Mouse (Mus musculus): ENCODE results near the gene Epha2.

The Epha2 gene

GRCm38 (mm10) chr4:141301116-141301553, at the start of gene Epha2:
TSS of gene Epha2 (plus strand) at chr4:141301240.
- peak; percentile 90 for DNase-seq (ENCODE audit: low read depth, low spot score)

DNA sequence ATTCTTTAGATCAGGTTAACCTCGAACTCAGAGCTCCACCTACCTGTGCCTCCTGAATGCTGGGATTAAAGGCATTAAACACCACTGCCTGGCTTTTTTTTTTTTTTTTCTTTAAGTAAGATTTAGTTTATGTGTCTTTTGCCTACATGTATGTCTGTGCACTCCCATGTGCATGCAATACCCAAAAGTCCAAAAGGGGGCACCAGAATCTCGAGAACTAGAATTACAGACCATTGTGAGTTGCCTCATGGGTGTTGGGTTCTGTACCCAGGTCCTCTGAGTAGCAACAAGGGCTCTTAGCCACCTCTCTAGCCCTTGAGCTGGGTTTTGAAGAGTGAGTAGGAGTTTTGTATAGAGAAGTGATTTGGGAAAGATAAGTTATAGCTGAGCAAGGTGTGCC, 48.4 kb upstream of the Epha2 start:
- no peak for DNase-seq (ENCODE audit: low read depth, low spot score)

DNA sequence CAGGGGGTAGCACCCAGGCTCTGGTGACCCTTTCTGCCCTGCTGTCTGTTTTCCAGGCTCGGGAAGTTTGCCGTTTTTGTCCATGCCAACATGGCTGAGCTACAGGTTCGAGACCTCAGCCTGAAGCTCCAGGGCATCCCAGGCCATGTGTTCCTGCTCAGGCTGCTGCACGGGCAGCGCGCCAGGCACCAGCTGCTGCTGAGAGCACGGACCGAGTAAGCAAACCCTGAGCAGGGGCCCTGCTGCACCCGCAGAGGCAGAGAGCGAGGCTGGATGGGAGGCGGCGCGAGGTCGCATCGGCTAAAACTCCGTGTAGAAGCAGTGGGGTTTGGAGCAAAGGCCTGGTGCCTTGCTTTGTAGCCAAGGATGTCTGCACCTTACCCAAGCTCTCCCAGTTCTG, 46.8 kb upstream of the Epha2 start:
- no peak for DNase-seq (ENCODE audit: low read depth, low spot score)

DNA sequence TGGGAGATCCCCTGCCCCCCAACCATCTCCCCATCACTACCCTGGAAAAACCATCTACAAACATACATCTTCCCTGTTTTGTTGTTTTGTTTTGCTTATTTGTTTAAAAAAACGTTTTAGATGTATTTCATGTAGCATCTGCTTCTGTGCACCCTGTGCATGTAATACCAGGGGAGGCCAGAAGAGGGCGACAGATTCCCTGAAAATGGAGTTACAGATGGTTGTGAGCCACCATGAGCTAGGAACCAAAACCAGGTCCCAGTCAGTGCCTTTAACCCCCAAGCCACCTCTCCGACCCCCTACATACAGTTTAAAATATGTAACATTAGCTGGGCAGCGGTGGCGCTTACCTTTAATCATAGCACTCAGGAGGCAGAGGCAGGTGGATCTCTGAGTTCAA, 43.6 kb upstream of the Epha2 start:
- no peak for DNase-seq (ENCODE audit: low read depth, low spot score)

DNA sequence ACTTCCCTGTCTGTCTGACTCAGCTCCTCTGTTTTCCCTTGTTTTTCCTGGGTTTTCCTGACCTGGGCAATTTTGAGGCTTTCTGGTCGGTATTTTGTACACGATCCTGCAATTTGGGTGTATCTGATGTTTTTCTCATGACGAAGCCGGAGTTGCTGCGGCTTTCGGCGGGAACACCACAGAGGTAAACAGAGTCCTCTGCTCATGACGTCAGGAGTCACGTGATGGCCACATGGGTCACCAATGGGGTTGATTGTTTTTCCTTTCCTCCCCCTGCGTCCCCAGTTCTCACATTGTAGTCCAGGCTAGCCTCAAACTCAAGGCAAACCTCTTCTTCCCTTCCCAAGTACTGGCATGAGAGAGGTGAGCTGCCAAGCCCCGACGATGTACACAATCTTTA, 41.6 kb upstream of the Epha2 start:
- no peak for DNase-seq (ENCODE audit: low read depth, low spot score)

DNA sequence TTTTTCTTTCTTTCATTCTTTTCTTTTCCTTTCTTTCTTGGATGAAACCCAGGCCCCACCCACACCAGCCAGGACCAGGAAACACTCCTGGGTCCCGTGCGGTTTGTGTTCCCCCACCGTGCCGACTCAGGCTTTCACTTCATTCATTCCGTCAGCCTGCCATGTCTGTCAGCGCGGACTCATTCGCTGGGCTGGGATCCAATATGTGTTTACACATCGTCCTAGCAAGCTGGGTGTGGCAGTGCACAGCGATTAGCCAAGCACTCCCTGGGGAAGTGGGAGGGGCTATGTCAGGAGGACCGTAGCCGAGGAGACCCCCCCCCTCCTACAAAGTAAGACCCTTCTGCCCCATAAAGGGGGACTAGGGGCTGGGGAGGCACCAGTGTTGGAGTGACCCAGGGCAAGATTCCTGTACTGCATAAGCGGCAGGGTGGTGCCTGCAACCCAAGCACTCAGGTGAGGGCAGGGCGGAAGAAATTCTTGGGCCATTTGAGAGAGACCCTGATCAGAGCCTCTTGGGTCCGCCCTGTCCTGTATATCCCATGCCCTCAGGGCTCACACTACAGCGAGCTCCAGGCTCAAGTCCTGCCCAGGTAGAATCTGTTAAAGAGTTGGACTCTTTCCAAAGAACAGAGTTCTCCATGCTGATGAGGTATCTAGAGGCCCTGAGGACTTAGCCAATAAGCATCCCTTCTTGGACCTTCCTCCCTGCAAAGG, 40.9 kb upstream of the Epha2 start:
- DNase-seq (ENCODE audit: low read depth, low spot score) = no peak

DNA sequence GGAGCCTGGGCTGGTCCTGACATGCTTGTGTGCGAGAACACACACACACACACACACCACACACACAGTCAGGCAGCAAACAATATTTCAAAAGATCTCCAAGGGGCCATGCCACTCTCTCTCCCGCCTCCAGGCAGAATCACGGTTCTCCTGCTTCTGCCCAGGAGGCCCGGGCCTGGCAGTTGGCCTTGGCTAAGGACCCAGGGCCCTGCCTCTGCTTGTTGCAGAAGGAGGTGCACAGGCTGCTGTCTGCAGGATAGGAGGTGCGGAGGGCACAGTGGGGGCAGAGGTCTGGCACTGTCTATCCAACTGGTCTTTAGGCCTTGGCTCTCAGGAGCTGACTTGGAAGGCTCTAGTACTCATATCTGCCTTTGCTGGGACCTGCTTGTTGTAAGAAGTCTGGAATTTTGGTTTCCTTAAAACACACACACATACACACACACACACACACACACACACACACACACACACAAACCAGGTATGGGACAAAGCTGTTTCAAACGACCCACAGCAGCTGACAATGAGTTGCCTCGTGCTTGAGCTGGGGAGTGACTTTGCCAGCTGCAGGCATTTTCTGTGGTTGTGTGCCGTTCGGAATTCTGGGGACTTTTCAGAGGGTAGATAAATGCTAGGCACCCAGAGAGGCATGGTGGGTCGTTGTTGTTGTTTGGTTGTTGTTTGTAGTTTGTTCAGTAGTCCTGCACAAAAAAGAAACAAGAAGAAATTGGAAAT, 38.0 kb upstream of the Epha2 start:
- no peak for DNase-seq (ENCODE audit: low read depth, low spot score)

DNA sequence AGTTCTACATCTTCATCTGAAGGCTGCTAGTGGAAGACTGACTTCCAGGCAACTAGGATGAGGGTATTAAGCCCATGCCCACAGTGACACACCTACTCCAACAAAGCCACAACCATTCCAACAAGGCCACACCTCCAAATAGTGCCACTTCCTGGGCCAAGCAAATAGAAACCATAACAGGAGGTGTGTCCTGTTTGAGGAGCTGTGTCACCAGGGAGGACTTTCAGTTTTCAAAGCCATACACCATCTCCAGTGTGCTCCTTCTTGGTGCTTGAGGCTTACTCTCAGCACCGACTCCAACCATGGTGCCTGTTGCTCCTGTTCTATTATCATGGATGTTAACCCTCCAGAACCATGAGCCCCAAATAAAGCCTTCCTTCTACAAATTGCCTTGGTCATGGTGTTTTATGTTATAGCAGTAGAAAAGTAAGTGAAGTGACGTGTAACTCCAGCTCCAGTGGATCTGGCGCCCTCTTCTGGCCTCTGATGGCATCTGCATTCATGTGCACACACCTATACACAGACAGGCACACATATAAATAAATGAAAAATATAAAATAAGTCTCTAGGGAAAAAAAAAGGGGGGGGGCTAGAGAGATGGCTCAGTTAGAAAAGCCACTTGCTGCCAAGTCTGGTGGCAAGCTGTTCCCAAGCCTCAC, 34.9 kb upstream of the Epha2 start:
- DNase-seq (ENCODE audit: low read depth, low spot score) = no peak

GRCm38 (mm10) chr4:141267250-141267649, 33.8 kb upstream of the Epha2 start:
- no peak for DNase-seq (ENCODE audit: low read depth, low spot score)

DNA sequence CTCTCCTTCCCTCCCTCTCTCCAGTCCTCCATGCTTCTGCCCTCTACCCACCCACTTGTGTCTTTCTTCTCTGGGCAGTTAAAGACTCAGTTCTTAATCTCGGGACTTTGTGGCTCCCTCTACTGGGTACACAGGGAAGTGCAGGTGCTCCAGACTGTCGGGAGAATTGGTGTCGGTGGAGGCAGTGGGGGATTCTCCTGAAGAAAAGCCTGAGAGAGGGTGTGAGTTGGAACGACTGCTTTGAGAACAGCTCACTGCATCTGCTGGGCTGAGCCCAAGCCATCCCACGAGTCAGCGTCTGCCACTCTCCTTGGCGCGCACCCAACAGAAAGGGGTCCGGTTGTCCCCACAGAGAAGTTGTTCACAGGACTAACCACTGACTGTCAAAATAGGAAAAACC, 33.2 kb upstream of the Epha2 start:
- DNase-seq (ENCODE audit: low read depth, low spot score) = no peak

DNA sequence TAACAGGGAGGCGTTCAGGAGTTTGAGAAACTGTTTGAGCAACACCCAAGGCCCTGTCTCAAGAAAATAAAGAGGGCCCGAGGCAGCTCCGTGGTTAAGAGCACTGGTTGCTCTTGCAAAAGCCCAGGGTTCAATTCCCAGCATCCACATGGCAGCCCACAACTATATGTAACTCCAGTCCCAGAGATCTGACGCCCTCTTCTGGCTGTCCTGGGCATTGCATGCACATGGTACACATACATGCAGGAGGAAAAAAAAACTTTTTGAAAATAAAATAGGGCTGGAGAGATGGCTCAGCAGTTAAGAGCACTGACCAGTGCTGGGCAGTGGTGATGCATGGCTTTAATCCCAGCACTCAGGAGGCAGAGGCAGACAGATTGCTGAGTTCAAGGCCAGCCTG, 32.7 kb upstream of the Epha2 start:
- DNase-seq (ENCODE audit: low read depth, low spot score) = no peak

DNA sequence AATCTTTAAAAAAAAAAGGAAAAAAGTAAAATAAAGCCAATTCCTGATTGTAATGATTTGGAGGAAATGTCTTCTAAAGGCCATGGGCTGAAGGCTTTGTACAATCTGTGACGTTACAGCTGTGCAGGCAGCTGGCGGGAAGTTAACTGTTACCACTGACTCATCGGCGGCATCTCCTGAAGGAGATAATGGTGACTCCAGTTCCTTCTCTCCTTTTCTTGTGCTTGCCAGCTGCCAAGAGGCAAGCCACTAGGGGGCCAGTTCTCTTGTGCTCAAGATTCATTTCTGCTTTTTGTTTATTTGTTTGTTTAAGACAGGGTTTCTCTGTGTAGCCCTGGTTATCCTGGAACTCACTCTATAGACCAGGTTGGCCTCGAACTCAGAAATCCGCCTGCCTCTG, 32.0 kb upstream of the Epha2 start:
- no peak for DNase-seq (ENCODE audit: low read depth, low spot score)

DNA sequence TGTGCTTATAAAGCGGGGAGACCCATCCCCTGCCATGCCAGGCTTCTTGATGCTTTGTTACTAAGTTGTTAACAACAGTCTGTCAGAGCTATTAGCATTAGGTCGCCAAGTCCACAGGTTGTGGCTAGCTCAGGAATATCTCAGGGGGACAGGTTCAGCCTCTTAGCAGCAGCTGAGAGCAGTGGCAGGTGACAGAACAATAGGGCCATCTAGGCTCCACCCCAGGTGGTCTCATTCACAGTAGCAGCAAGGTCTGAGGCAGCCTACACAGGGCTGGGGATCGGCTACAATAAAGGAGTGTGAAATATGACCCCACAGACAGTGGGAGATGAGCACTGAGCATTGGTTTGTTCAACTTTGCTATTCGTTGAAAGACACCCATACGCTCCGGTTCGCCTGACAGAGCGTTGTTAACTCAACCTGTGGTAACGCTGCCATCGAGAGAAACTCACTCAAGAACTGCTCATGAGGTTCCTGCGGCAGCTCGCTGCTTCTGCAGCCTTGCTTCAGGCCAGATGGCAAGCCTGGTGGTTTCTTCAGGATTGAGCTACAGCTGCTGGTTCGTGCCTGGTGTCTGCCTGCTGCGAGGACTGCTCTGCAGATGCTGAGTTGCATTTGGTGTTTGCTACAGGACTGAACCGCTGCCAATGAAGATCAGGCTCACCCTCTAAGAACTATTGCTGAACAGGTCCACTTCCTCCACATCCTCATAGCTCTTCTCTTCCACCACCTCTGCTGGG, 30.7 kb upstream of the Epha2 start:
- no peak for DNase-seq (ENCODE audit: low read depth, low spot score)

DNA sequence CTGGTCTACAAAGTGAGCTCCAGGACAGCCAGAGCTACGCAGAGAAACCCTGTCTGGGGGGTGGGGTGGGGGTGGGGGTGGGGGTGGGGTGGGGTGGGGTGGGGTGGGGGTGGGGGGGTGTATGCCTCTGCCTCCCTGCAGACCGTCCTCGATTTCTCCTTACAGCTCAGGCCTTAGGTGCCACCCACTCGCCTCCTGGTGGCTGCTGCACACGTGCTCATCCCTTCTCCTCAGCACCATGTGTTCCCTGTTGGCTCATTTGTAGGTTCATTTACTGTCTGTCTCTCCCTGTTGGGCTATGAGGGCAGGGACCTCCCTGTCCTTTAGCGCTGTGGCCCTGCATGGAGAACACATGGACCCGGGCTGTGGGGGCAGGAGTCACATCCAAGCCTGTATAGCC, 29.8 kb upstream of the Epha2 start:
- no peak for DNase-seq (ENCODE audit: low read depth, low spot score)

DNA sequence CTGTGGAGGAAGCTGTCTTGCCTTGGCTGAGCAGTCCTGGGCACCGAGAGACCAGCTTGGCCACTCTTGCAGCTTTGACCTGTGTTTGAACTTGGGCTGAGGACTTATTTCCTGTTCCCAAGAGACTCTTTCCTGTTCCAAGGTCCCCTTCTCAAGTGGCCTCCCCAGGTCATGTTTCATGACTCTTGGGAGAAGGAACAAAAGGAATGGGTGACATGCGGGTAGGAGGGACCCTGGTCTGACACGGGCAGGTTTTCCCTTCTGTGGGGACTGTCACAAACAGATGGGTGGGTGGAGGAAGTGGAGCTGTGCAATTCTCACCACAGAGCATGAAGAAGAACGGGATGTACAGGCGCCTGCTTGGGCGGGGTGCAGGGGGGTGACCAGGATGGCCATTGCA, 29.3 kb upstream of the Epha2 start:
- no peak for DNase-seq (ENCODE audit: low read depth, low spot score)

DNA sequence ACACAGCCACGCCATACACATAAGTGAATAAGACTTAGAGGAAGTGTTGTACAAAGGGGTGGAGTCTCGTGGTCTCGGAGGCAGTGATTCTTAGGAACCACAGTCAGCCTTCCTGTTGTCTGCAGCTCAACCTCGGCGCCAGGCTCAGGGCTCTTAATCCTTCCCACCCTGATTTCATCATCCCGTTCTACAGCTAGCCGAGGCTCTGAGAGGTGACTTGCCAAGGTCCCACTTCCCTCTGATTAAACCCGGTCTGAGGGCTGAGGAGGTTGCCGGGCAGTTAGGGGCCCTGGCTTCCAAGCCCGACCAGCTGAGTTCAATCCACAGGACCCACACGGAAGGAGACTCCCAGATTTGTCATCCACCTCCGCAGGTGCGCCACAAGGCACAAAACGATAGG, 28.2 kb upstream of the Epha2 start:
- no peak for DNase-seq (ENCODE audit: low read depth, low spot score)

GRCm38 (mm10) chr4:141273296-141273695, 27.7 kb upstream of the Epha2 start:
- peak; percentile 90 for DNase-seq (ENCODE audit: low read depth, low spot score)

DNA sequence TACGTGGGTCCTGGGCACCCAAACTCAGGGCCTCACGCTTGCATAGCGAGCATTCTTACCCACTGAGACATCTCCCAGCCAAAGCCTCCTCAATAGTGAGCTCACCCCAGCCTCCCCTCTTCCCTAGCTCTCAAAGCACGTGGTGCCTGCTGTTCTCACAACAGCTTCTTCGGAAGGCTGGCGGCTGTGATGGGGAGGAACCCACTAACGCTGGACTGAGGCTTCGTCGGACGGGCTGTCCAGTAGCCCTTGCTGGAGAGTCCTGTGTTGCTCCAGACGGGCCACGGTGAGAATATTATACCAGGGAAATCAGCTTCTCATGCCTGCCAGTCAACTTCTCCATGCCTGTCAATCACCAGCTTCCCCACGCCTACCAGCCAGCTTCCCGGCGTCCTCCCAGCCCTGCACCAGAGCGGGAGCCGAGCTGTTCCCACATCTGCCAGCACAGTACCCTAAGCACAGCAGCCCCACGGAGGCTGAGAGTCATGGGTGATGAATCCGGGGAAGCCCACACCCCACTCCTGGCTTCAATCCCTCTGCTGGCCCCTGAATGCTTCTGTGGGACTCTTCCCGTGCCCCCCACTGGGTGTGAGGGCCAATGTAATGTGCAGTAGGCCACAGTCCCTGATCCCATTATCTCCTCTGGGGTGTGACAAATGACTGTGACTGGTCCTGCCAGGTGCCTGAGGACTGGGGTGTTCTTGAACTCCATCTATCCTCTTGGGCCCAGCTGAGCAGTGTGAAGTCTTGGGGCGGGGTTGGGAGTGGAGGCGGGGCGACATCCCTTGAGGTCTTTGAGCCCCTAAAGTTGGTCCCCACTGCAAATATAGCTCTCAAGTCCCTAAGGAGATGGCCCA, 26.3 kb upstream of the Epha2 start:
- no peak for DNase-seq (ENCODE audit: low read depth, low spot score)

- DNase-seq (ENCODE audit: low read depth, low spot score) = no peak
Observed at GRCm38 (mm10) chr4:141277157-141277556, 23.9 kb upstream of the Epha2 start.

DNA sequence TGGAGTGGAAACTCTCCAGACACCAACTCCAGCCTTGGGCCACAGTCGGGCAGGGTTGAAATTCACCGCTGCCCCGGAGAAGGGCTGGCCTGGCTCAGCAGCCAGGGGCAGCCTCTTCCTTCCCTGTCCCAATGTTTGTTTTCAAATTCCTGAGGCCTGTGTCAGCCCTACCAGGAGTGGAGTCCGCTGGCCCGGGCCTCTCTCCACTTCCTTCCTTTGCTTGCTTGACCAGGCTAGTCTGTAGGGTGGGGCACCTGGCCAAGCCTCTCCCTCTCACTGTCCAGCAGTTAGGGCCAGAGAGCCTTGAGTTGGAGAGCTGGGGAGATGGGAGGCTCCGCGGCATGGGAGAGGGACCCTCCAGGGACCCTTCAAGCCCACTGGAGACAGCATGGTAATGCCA, 22.9 kb upstream of the Epha2 start:
- no peak for DNase-seq (ENCODE audit: low read depth, low spot score)

DNA sequence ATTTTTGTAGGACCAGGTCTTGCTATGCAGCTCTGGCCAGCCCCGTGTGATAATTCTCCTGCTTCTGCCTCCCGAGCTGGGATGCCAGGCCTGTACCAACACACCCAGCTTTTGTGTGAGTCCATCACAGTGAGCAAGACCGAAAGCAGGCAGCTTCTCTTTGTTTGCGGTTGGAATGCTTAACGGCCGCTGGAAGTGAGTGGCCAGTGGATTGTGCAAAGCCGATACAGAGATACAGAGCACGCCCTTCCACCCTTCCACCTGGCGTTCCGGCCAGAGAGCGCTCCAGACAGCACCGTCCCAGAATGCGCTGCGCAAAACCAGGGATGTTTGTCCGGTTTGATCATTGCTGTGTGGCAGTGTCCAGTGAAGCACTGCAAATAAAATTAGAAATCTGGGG, 21.7 kb upstream of the Epha2 start:
- DNase-seq (ENCODE audit: low read depth, low spot score) = no peak

Measured in mesoderm, embryonic 11.5 days (tissue).